Comparison of ENCODE assay signal across 6 mouse cellular contexts in the genomic region with DNA sequence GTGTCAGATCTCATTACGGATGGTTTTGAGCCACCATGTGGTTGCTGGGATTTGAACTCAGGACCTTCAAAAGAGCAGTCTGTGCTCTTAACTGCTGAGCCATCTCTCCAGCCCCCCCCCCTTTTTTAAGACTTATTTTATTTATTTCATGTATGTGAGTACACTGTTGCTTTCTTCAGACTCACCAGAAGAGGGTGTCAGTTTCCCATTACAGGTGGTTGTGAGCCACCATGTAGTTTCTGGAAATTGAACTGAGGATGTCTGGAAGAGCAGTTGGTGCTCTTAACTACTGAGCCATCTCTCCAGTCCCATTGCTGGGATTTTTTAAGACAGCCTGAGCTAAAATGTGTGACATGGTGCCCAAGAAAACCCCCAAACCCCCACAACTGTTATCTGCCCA. TPM values are rescaled to one million over a fixed set of nuclear protein-coding genes. Genes with fewer than 3 reads are reported as not detected.
DNase-seq lines count a peak whose midpoint lies in the region; ATAC-seq and TF ChIP-seq lines count a peak whose summit lies in the region.
"Not testable (repeated sequence)": the region's sequence is repeated elsewhere in the genome, so short reads cannot be mapped to it uniquely, and the experiment has no call there.

No protein-coding gene starts in this region.

- not testable (repeated sequence) for TF ChIP-seq POLR2A in brain, embryonic 14.5 days (IDR thresholded peaks at IDR 0.05; ENCODE audit: borderline replicate concordance, extremely low read depth, insufficient read depth, insufficient read length, poor library complexity, severe bottlenecking); heart, adult 2 months (IDR thresholded peaks at IDR 0.05; ENCODE audit: insufficient read depth, low read depth, low read length)

- H3K27me3 ChIP-seq in heart, adult 2 months (ENCODE audit: control insufficient read depth, insufficient read depth, low read length); kidney, postnatal 0 days (ENCODE audit: insufficient read depth, low read length); lung, embryonic 14.5 days (ENCODE audit: insufficient read depth, low read length): not testable (repeated sequence)

- intact Hi-C loops in heart, adult 2 months (cut with DNase I) = not testable (repeated sequence)

- not testable (repeated sequence) for H3K9ac ChIP-seq in heart, adult 2 months (ENCODE audit: low read depth, low read length); kidney, postnatal 0 days (ENCODE audit: low read depth, low read length); lung, embryonic 14.5 days

- not testable (repeated sequence) for H3K9me3 ChIP-seq in kidney, postnatal 0 days (replicated peaks; ENCODE audit: low read length); lung, embryonic 14.5 days (ENCODE audit: low read depth, low read length)

- not testable (repeated sequence) for TF ChIP-seq CTCF in brain, embryonic 14.5 days (IDR thresholded peaks at IDR 0.05; ENCODE audit: borderline replicate concordance, extremely low read depth, insufficient read depth, insufficient read length)
- TF ChIP-seq CTCF in heart, adult 2 months (IDR thresholded peaks at IDR 0.05) = peak; percentile 35
- TF ChIP-seq CTCF in kidney, postnatal 0 days (IDR thresholded peaks at IDR 0.05; ENCODE audit: low read depth) = peak; percentile 49
- TF ChIP-seq CTCF in lung, embryonic 14.5 days (IDR thresholded peaks at IDR 0.05; ENCODE audit: low read depth) = peak; percentile 34

- not testable (repeated sequence) for ATAC-seq in kidney, postnatal 0 days (replicated peaks; ENCODE audit: low FRiP score, low read depth); lung, embryonic 14.5 days (ENCODE audit: insufficient read depth)

- 90% methylated on average over 1 of the region's 1 CpGs for WGBS in heart, adult 2 months
- 96% methylated on average over 1 of the region's 1 CpGs for WGBS in kidney, postnatal 0 days
- 83% methylated on average over 1 of the region's 1 CpGs for WGBS in lung, embryonic 14.5 days

- not testable (repeated sequence) for TF ChIP-seq EP300 in heart, adult 2 months (IDR thresholded peaks at IDR 0.05; ENCODE audit: insufficient read depth, low read depth, low read length)

- not testable (repeated sequence) for H3K79me2 ChIP-seq in heart, adult 2 months (replicated peaks; ENCODE audit: control insufficient read depth, insufficient read depth, low read length)

- H3K4me2 ChIP-seq in kidney, postnatal 0 days (ENCODE audit: low read length); lung, embryonic 14.5 days: not testable (repeated sequence)

- H3K36me3 ChIP-seq in heart, adult 2 months (ENCODE audit: control insufficient read depth, insufficient read depth, low read length); kidney, postnatal 0 days (ENCODE audit: insufficient read depth, low read length); lung, embryonic 14.5 days (ENCODE audit: insufficient read depth): not testable (repeated sequence)

- DNase-seq in A20 (ENCODE audit: low read depth, low spot score) (peak; percentile 34), MEL-GATA-1-ER (ENCODE audit: extremely low read depth, low read depth) (peak; percentile 11)
- DNase-seq in brain, embryonic 14.5 days (ENCODE audit: low read depth) = peak; percentile 27
- not testable (repeated sequence) for DNase-seq in heart, adult 2 months; kidney, postnatal 0 days (ENCODE audit: low spot score); lung, embryonic 14.5 days

- H3K4me3 ChIP-seq in heart, adult 2 months; kidney, postnatal 0 days (replicated peaks; ENCODE audit: low read depth, low read length); lung, embryonic 14.5 days (ENCODE audit: low read depth, low read length): not testable (repeated sequence)

- H3K27ac ChIP-seq in heart, adult 2 months; kidney, postnatal 0 days; lung, embryonic 14.5 days (ENCODE audit: low read depth): not testable (repeated sequence)

- peaks cover 10% of the 10 kb centered on the region for H3K4me1 ChIP-seq in heart, adult 2 months (ENCODE audit: control insufficient read depth, insufficient read depth, low read length)
- not testable (repeated sequence) for H3K4me1 ChIP-seq in kidney, postnatal 0 days (replicated peaks; ENCODE audit: insufficient read depth, low read length)
- H3K4me1 ChIP-seq in lung, embryonic 14.5 days (ENCODE audit: insufficient read depth) = peaks cover 12% of the 10 kb centered on the region

RNA-seq across cellular contexts. Expression of a gene that starts 15.8 kb away (rescaled TPM):
- polyA plus RNA-seq in brain, embryonic 14.5 days (2012; rRNA removed) = 216 and 247 TPM in 2 replicates
- total RNA-seq in heart, adult 2 months (2021) = 100 to 1,000 TPM; 202 to 218 TPM
- polyA plus RNA-seq in heart, adult 2 months (2012; rRNA removed) = 154 and 242 TPM in 2 replicates
- 299 and 305 TPM in 2 replicates for polyA plus RNA-seq in kidney, postnatal 0 days (2015; fragmentation: Nextera tagmentation; extraction: Ambion mirVana)
- polyA plus RNA-seq in lung, embryonic 14.5 days (2014; fragmentation: Nextera tagmentation; extraction: Ambion mirVana) = 263 and 267 TPM in 2 replicates

RNA-seq across cellular contexts. Expression of a gene that starts 22.5 kb away (rescaled TPM):
- polyA plus RNA-seq in brain, embryonic 14.5 days (2012; rRNA removed) = 6.9 and 7.0 TPM in 2 replicates
- 10 to 100 TPM; 29.4 to 32.5 TPM for total RNA-seq in heart, adult 2 months (2021)
- 102 and 105 TPM in 2 replicates for polyA plus RNA-seq in heart, adult 2 months (2012; rRNA removed)
- polyA plus RNA-seq in kidney, postnatal 0 days (2015; fragmentation: Nextera tagmentation; extraction: Ambion mirVana) = 38.6 and 39.2 TPM in 2 replicates
- 20.3 and 25.3 TPM in 2 replicates for polyA plus RNA-seq in lung, embryonic 14.5 days (2014; fragmentation: Nextera tagmentation; extraction: Ambion mirVana)
